Mouse (Mus musculus) erythroblast, embryonic 14.5 days (primary cell): ENCODE data around the gene Espnl.

ENCODE experiments used
- GATA1 ChIP-seq: IDR thresholded peaks from 2 replicates; pipeline ENCODE4 v1.6.1; 2012; ENCODE audit warnings: low read length, inconsistent platforms, mixed read lengths
- TAL1 ChIP-seq: IDR thresholded peaks from 3 replicates; pipeline ENCODE4 v1.6.1; 2012; ENCODE audit warnings: low read length, inconsistent platforms, mixed read lengths

DNA sequence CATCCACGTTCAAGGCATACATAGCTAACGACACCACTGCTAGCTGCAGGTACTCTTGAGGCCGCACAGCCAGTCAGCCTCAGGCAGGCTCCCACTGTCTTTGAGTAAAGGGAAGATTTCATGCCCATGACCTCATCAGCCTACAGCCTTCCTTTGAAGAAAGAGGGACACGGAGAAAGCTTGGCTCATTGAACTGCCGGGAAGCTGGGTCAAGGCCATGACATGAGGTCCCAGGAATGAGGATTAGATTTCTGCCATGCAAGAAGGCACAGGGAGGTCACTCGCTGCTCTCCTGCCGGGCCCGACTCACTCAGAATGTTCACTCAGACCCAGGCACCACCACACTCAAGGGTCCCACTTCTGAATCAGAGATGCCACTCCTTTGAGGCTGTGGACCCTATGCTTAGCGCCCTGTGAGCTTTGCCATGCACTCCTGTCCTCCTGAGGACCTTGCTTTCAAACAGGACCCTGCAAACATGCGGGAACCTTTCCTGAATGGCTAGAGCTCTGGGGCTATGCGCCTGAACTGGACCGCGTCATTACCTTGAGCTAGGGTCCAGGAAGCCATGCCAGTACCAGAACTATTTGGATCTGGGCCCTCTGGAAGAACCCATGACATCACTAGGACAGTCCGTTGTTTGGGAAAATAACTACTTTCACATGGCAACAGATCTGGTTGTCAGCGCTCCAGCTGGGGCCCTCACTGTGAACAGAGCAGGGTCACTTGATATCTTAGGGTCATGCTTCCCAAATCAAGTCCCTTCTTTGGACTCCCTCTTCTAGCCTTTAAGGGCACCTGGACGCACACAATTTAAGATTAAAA lies 43.2 kb downstream of the Espnl start:
- no peak for TF ChIP-seq GATA1
- no peak for TF ChIP-seq TAL1
